Mouse (Mus musculus): ENCODE measurements around the gene Pnma3. TPM values are rescaled to one million over a fixed set of nuclear protein-coding genes. Genes with fewer than 3 reads are reported as not detected.
"Not testable (repeated sequence)": the region's sequence is repeated elsewhere in the genome, so short reads cannot be mapped to it uniquely, and the experiment has no call there.

Gene Pnma3
- polyA plus RNA-seq, 1 experiment, result not detected

DNA sequence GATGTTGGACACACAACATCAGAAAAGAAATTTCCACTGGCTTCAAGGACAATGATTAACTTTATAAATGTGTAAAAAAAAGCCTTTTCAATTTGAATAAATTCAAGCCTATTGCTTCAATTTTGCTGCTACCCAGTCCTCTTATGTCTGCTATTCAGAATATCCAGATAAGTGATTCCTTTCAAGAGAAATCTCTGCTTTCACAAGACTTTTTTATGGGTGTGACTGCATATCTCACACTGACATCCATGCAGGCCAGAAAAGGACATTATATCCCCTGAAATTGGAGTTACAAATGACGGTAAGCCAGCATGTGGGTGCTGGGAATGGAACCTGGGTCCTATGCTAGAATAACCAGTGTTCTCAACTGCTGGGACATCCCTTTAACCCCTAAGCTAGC is 3.1 kb upstream of the Pnma3 start:
- Histone ChIP-seq H3K79me3 (ENCODE audit: low read depth) (no peaks in the 10 kb centered on the region), H3K36me3 (ENCODE audit: control insufficient read depth, insufficient read depth) (no peaks in the 10 kb centered on the region), H3K79me2 (ENCODE audit: control insufficient read depth, insufficient read depth) (no peaks in the 10 kb centered on the region), H3K4me3 (ENCODE audit: insufficient read depth, poor library complexity, severe bottlenecking) (no peak overlapping the region), H3K27me3 (ENCODE audit: control insufficient read depth, insufficient read depth, insufficient read length) (peaks cover 10% of the 10 kb centered on the region), H3ac (ENCODE audit: control insufficient read depth, insufficient read length, low read depth) (no peak overlapping the region)
- TF ChIP-seq MAX (IDR thresholded peaks at IDR 0.05) (no peak), CEBPB (IDR thresholded peaks at IDR 0.05; ENCODE audit: low read depth) (no peak)

GRCm38 (mm10) chrX:73062323-73062722 is 2.3 kb upstream of the Pnma3 start:
- TF ChIP-seq USF1 (IDR thresholded peaks at IDR 0.05; ENCODE audit: low read depth) (no peak), CEBPB (IDR thresholded peaks at IDR 0.05; ENCODE audit: low read depth) (no peak), CTCF (IDR thresholded peaks at IDR 0.05; ENCODE audit: control insufficient read depth, insufficient read depth, insufficient read length) (no peak), MAX (IDR thresholded peaks at IDR 0.05) (no peak), FOSL1 (IDR thresholded peaks at IDR 0.05; ENCODE audit: insufficient read depth, low read length, poor library complexity, severe bottlenecking) (no peak), MYOG (IDR thresholded peaks at IDR 0.05; ENCODE audit: control insufficient read depth, extremely low read depth, insufficient read length) (no peak), MYOD1 (IDR thresholded peaks at IDR 0.05; ENCODE audit: control insufficient read depth, insufficient read length, low read depth) (no peak)
- Histone ChIP-seq H3K36me3 (ENCODE audit: control insufficient read depth, insufficient read depth) (no peaks in the 10 kb centered on the region), H3K79me2 (ENCODE audit: control insufficient read depth, insufficient read depth) (no peaks in the 10 kb centered on the region), H3K79me3 (ENCODE audit: low read depth) (no peaks in the 10 kb centered on the region), H3ac (ENCODE audit: control insufficient read depth, insufficient read length, low read depth) (no peak overlapping the region), H3K4me3 (ENCODE audit: insufficient read depth, poor library complexity, severe bottlenecking) (no peak overlapping the region), H3K27me3 (ENCODE audit: control insufficient read depth, insufficient read depth, insufficient read length) (peaks cover 10% of the 10 kb centered on the region)

DNA sequence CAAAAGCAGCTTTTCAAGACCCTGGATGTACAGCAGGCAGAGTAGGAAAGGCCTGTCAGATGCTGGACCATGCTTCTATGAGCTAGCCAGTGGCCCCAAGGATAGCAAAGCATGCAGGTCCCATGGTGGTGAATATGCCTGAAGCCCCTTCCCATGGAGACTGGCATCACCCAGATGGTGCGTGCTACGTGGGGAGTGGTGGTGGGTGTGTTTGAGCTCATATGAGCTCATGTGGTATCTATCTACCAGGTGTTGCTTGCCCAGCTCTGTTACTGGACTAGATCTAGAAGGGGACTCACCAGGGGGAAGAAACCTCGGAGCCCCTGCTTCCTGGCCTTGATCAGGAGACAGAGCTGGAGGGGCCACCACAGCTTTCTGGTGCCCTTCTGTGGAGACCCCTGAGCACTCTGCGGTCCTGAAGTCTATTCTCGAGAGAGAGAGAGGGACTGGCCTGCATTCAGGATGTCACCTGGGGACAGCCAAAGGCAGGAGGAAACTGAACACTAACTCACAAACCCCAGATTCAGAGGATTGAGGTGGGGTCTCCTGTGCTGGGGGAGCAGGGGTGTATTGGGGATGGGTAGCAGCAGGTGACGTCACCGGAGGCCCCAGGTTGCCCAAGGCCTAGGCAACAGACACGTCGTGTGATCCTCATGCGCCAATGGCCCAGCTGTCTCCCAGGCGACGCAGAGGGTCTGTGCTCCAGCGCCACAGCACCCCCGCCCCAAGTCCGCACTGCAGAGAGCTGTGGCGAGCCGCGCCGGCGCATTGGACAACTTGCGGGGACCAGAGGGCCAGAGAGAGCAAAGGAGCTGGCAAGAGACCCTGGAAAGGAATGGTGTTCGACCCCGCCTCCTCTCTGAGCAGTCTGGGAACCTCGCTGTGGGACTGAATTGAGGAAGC is 824 bp upstream of the Pnma3 start:
- Histone ChIP-seq H3K79me2 (ENCODE audit: control insufficient read depth, insufficient read depth) (no peaks in the 10 kb centered on the region), H3K27me3 (ENCODE audit: control insufficient read depth, insufficient read depth, insufficient read length) (peaks cover 10% of the 10 kb centered on the region), H3ac (ENCODE audit: control insufficient read depth, insufficient read length, low read depth) (no peak overlapping the region), H3K4me3 (ENCODE audit: insufficient read depth, poor library complexity, severe bottlenecking) (no peak overlapping the region), H3K79me3 (ENCODE audit: low read depth) (no peaks in the 10 kb centered on the region), H3K36me3 (ENCODE audit: control insufficient read depth, insufficient read depth) (no peaks in the 10 kb centered on the region)
- TF ChIP-seq FOSL1 (IDR thresholded peaks at IDR 0.05; ENCODE audit: insufficient read depth, low read length, poor library complexity, severe bottlenecking) (no peak), CEBPB (IDR thresholded peaks at IDR 0.05; ENCODE audit: low read depth) (no peak), CTCF (IDR thresholded peaks at IDR 0.05; ENCODE audit: control insufficient read depth, insufficient read depth, insufficient read length) (no peak), MYOD1 (IDR thresholded peaks at IDR 0.05; ENCODE audit: control insufficient read depth, insufficient read length, low read depth) (no peak), MYOG (IDR thresholded peaks at IDR 0.05; ENCODE audit: control insufficient read depth, extremely low read depth, insufficient read length) (no peak), MAX (IDR thresholded peaks at IDR 0.05) (no peak), USF1 (IDR thresholded peaks at IDR 0.05; ENCODE audit: low read depth) (no peak)

DNA sequence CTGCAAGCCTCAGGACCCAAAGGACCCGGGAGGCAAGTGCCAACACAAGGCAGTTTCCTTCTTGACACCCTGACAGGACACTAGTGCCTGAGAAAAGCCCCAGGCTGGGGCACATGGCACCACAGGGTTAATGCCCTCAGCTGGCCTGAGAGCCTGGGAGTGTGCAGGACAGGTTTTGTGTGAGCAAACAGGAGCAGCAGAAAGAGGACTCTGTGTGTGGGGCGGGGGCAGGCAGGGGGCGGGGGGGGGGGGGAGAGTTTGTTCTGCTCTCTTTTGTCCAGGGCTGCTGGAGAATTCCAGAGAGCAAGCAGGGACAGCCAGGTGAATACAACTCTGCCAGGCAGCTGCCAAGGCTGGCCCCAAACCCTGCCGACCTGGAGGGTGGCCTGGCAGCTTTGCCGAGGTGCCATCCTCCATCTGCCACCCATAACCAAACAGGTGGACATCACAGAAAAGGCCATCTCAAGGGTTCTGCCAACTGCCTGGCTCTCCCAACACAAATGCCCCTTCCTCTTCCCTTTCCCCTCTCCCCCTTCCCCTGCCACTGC is 2.3 kb downstream of the Pnma3 start:
- H3K4me3 ChIP-seq (ENCODE audit: insufficient read depth, poor library complexity, severe bottlenecking), result not testable (repeated sequence)

GRCm38 (mm10) chrX:73082267-73083055 is 17.9 kb downstream of the Pnma3 start, which contains the start of gene Xlr4a:
TSS of gene Xlr4a (minus strand) at chrX:73082478.
- H3ac ChIP-seq (ENCODE audit: control insufficient read depth, insufficient read length, low read depth); H3K79me2 ChIP-seq (ENCODE audit: control insufficient read depth, insufficient read depth); H3K27me3 ChIP-seq (ENCODE audit: control insufficient read depth, insufficient read depth, insufficient read length); H3K79me3 ChIP-seq (ENCODE audit: low read depth); H3K4me3 ChIP-seq (ENCODE audit: insufficient read depth, poor library complexity, severe bottlenecking); H3K36me3 ChIP-seq (ENCODE audit: control insufficient read depth, insufficient read depth): not testable (repeated sequence)

More for the DNA sequence above, 2.3 kb downstream of the Pnma3 start:
- not testable (repeated sequence) for H3K27me3 ChIP-seq (ENCODE audit: control insufficient read depth, insufficient read depth, insufficient read length); H3ac ChIP-seq (ENCODE audit: control insufficient read depth, insufficient read length, low read depth); H3K79me3 ChIP-seq (ENCODE audit: low read depth); H3K36me3 ChIP-seq (ENCODE audit: control insufficient read depth, insufficient read depth); H3K79me2 ChIP-seq (ENCODE audit: control insufficient read depth, insufficient read depth)

GRCm38 (mm10) chrX:73096941-73097508 is 32.4 kb downstream of the Pnma3 start, which contains the start of gene Xlr3a:
TSS of gene Xlr3a (minus strand) at chrX:73097095.
- not testable (repeated sequence) for H3ac ChIP-seq (ENCODE audit: control insufficient read depth, insufficient read length, low read depth); H3K27me3 ChIP-seq (ENCODE audit: control insufficient read depth, insufficient read depth, insufficient read length); H3K79me2 ChIP-seq (ENCODE audit: control insufficient read depth, insufficient read depth); H3K79me3 ChIP-seq (ENCODE audit: low read depth); H3K4me3 ChIP-seq (ENCODE audit: insufficient read depth, poor library complexity, severe bottlenecking); H3K36me3 ChIP-seq (ENCODE audit: control insufficient read depth, insufficient read depth)

DNA sequence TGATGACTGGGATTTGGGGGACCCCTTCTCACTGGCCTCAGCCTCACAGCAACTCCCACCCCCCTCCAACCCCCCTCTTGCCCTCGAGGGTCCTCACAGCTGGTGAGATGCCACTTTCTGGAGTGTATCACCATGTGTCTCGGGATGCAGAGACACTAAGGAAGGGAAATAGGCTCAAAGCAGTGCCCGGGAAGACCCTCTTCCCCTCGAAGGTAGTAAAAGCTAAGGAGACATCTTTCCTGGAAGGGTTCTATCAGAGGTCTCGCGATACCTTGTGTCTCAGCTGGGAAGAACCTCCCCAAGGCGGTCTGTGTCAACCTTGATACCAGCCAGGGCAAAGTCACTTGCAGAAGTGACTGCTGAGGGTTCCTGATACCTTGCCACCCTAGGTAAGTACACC is 52.2 kb downstream of the Pnma3 start, which contains the start of gene Gm14685:
Gene Gm14685, plus strand, starts transcription at position 301 of the 400 bp plus-strand sequence.
- not testable (repeated sequence) for H3K36me3 ChIP-seq (ENCODE audit: control insufficient read depth, insufficient read depth); H3K4me3 ChIP-seq (ENCODE audit: insufficient read depth, poor library complexity, severe bottlenecking); H3ac ChIP-seq (ENCODE audit: control insufficient read depth, insufficient read length, low read depth); H3K79me3 ChIP-seq (ENCODE audit: low read depth); H3K27me3 ChIP-seq (ENCODE audit: control insufficient read depth, insufficient read depth, insufficient read length); H3K79me2 ChIP-seq (ENCODE audit: control insufficient read depth, insufficient read depth)
